Mouse (Mus musculus) kidney, embryonic 16.5 days (tissue): ENCODE data around the gene C1qb. TPM values are rescaled to one million over a fixed set of nuclear protein-coding genes. Genes with fewer than 3 reads are reported as not detected.

Source experiments
- ATAC-seq: fragments of 200-750 bp; cut with Nextera tagmentation; 2 replicates; pipeline ENCODE4 v1.8.0; 2017; ENCODE audit warnings: moderate TSS enrichment; ENCODE audit not compliant: low FRiP score, low TSS enrichment
- H3K27ac ChIP-seq: fragments of 300-500 bp; sonication (generic); 2 replicates; pipeline ENCODE4 v1.5.1; 2014; ENCODE audit warnings: low read length
- H3K27me3 ChIP-seq: fragments of 300-500 bp; sonication (generic); 2 replicates; pipeline ENCODE4 v1.6.1; 2014; ENCODE audit warnings: low read length, control low read depth, mixed read lengths; ENCODE audit not compliant: insufficient read depth
- H3K36me3 ChIP-seq: fragments of 300-500 bp; sonication (generic); 2 replicates; pipeline ENCODE4 v1.6.1; 2014; ENCODE audit warnings: low read length, control low read depth, mixed read lengths; ENCODE audit not compliant: insufficient read depth
- H3K4me1 ChIP-seq: fragments of 300-500 bp; sonication (generic); 2 replicates; pipeline ENCODE4 v1.6.1; 2014; ENCODE audit warnings: low read length, control low read depth, mixed read lengths; ENCODE audit not compliant: insufficient read depth
- H3K4me2 ChIP-seq: fragments of 300-500 bp; sonication (generic); replicated peaks from 2 replicates; pipeline ENCODE4 v1.6.1; 2014; ENCODE audit warnings: low read depth, low read length
- H3K4me3 ChIP-seq: fragments of 300-500 bp; sonication (generic); 2 replicates; pipeline ENCODE4 v1.5.1; 2014; ENCODE audit warnings: mild to moderate bottlenecking, low read length
- H3K9ac ChIP-seq: fragments of 300-500 bp; sonication (generic); replicated peaks from 2 replicates; pipeline ENCODE4 v1.6.1; 2014; ENCODE audit warnings: low read length
- H3K9me3 ChIP-seq: fragments of 300-500 bp; sonication (generic); 2 replicates; pipeline ENCODE4 v1.6.1; 2016; ENCODE audit warnings: low read length, control low read depth
- WGBS: fragments of 180-500 bp; shearing (Covaris S2); extraction: QIAGEN DNeasy Blood & Tissue Kit; methylation state at CpG from one replicate; pipeline ENCODE4 v1.1.7; 2014; 5-methylcytosine and 5-hydroxymethylcytosine counted together
- polyA plus RNA-seq: library from polyadenylated mRNA; unstranded; fragments of >200 nt; fragmentation: Nextera tagmentation; extraction: Ambion mirVana; gene quantifications from 2 replicates; pipeline ENCODE4 v1.2.1, GENCODE M21; 2015

The C1qb gene
- polyA plus RNA-seq, 1 experiment from 2014 or later = 40.1 TPM

- Histone ChIP-seq H3K4me3 (no peak overlapping the region), H3K9ac (no peak overlapping the region), H3K4me1 (peaks cover 9% of the 10 kb centered on the region; the same call in 1 of the 2 replicates), H3K27me3 (no peaks in the 10 kb centered on the region; the same call in 1 of the 2 replicates), H3K9me3 (no peaks in the 10 kb centered on the region), H3K27ac (no peak overlapping the region), H3K36me3 (no peaks in the 10 kb centered on the region), H3K4me2 (no peak overlapping the region)
- WGBS = 14% methylated on average over 17 of the region's 17 CpGs
- ATAC-seq = no peak
Measured at GRCm38 (mm10) chr4:136861806-136862205, 24.2 kb downstream of the C1qb start.

GRCm38 (mm10) chr4:136860022-136860421, 26.0 kb downstream of the C1qb start:
- ATAC-seq = no peak

GRCm38 (mm10) chr4:136855081-136855480, 30.9 kb downstream of the C1qb start:
- no peak overlapping the region for H3K4me2 ChIP-seq
- H3K9ac ChIP-seq = no peak overlapping the region
- H3K27me3 ChIP-seq = no peaks in the 10 kb centered on the region
- H3K36me3 ChIP-seq = no peaks in the 10 kb centered on the region
- WGBS = 39% methylated on average over 6 of the region's 6 CpGs
- H3K4me1 ChIP-seq = no peaks in the 10 kb centered on the region
- H3K4me3 ChIP-seq = no peak overlapping the region
- no peaks in the 10 kb centered on the region for H3K9me3 ChIP-seq
- no peak for ATAC-seq
- no peak overlapping the region for H3K27ac ChIP-seq

More at GRCm38 (mm10) chr4:136860022-136860421, 26.0 kb downstream of the C1qb start:
- Histone ChIP-seq H3K27ac (no peak overlapping the region), H3K4me1 (peaks cover 6% of the 10 kb centered on the region; the same call in 1 of the 2 replicates), H3K9me3 (no peaks in the 10 kb centered on the region), H3K9ac (no peak overlapping the region), H3K27me3 (no peaks in the 10 kb centered on the region; the same call in 1 of the 2 replicates), H3K4me2 (no peak overlapping the region), H3K36me3 (no peaks in the 10 kb centered on the region), H3K4me3 (no peak overlapping the region)
- WGBS = 84% methylated on average over 7 of the region's 7 CpGs

- H3K4me3 ChIP-seq = no peak overlapping the region
- no peaks in the 10 kb centered on the region for H3K27me3 ChIP-seq
- ATAC-seq = no peak
- no peak overlapping the region for H3K27ac ChIP-seq
- 0 out of 2 replicates have a peak overlapping the region, but pooled peaks have one; percentile 16 for H3K9ac ChIP-seq
- no peaks in the 10 kb centered on the region for H3K36me3 ChIP-seq
- WGBS = 49% methylated on average over 12 of the region's 12 CpGs
- H3K4me1 ChIP-seq = no peaks in the 10 kb centered on the region
- H3K4me2 ChIP-seq = no peak overlapping the region
- H3K9me3 ChIP-seq = no peaks in the 10 kb centered on the region
Measured at GRCm38 (mm10) chr4:136852989-136853388, 33.0 kb downstream of the C1qb start.

GRCm38 (mm10) chr4:136852119-136852518, 33.9 kb downstream of the C1qb start:
- Histone ChIP-seq H3K9me3 (no peaks in the 10 kb centered on the region), H3K9ac (no peak overlapping the region), H3K4me2 (no peak overlapping the region), H3K36me3 (no peaks in the 10 kb centered on the region), H3K4me3 (no peak overlapping the region), H3K4me1 (no peaks in the 10 kb centered on the region), H3K27ac (no peak overlapping the region), H3K27me3 (no peaks in the 10 kb centered on the region)
- ATAC-seq = no peak
- 59% methylated on average over 5 of the region's 5 CpGs for WGBS

- Histone ChIP-seq H3K36me3 (no peaks in the 10 kb centered on the region), H3K9me3 (no peaks in the 10 kb centered on the region), H3K4me1 (no peaks in the 10 kb centered on the region), H3K4me2 (no peak overlapping the region), H3K27me3 (no peaks in the 10 kb centered on the region), H3K27ac (no peak overlapping the region), H3K4me3 (no peak overlapping the region), H3K9ac (no peak overlapping the region)
- 56% methylated on average over 4 of the region's 4 CpGs for WGBS
- ATAC-seq = no peak
Measured at GRCm38 (mm10) chr4:136848565-136848964, 37.4 kb downstream of the C1qb start.

GRCm38 (mm10) chr4:136847166-136847565, 38.8 kb downstream of the C1qb start:
- Histone ChIP-seq H3K9me3 (no peaks in the 10 kb centered on the region), H3K4me1 (no peaks in the 10 kb centered on the region), H3K27me3 (no peaks in the 10 kb centered on the region), H3K27ac (no peak overlapping the region), H3K36me3 (no peaks in the 10 kb centered on the region), H3K4me3 (no peak overlapping the region), H3K9ac (no peak overlapping the region), H3K4me2 (no peak overlapping the region)
- 78% methylated on average over 6 of the region's 6 CpGs for WGBS
- ATAC-seq = no peak

- ATAC-seq = no peak
- peaks cover 7% of the 10 kb centered on the region; the same call in 1 of the 2 replicates for H3K27me3 ChIP-seq
Measured at GRCm38 (mm10) chr4:136842802-136843201, 43.2 kb downstream of the C1qb start.

GRCm38 (mm10) chr4:136842033-136842432, 44.0 kb downstream of the C1qb start:
- H3K27ac ChIP-seq = no peak overlapping the region
- no peak overlapping the region for H3K9ac ChIP-seq
- H3K4me1 ChIP-seq = peaks cover 10% of the 10 kb centered on the region
- no peak for ATAC-seq
- no peaks in the 10 kb centered on the region for H3K36me3 ChIP-seq
- peaks cover 11% of the 10 kb centered on the region; the same call in 1 of the 2 replicates for H3K27me3 ChIP-seq
- no peaks in the 10 kb centered on the region for H3K9me3 ChIP-seq
- H3K4me3 ChIP-seq = no peak overlapping the region
- H3K4me2 ChIP-seq = no peak overlapping the region
- 48% methylated on average over 4 of the region's 4 CpGs for WGBS

More at GRCm38 (mm10) chr4:136842802-136843201, 43.2 kb downstream of the C1qb start:
- no peaks in the 10 kb centered on the region for H3K36me3 ChIP-seq
- H3K4me2 ChIP-seq = no peak overlapping the region
- 55% methylated on average over 10 of the region's 10 CpGs for WGBS
- H3K9ac ChIP-seq = no peak overlapping the region
- peaks cover 9% of the 10 kb centered on the region for H3K4me1 ChIP-seq
- no peaks in the 10 kb centered on the region for H3K9me3 ChIP-seq
- no peak overlapping the region for H3K27ac ChIP-seq
- H3K4me3 ChIP-seq = no peak overlapping the region

- Histone ChIP-seq H3K4me2 (no peak overlapping the region), H3K27me3 (peaks cover 11% of the 10 kb centered on the region; the same call in 1 of the 2 replicates), H3K4me1 (peaks cover 18% of the 10 kb centered on the region), H3K27ac (no peak overlapping the region), H3K4me3 (no peak overlapping the region), H3K9ac (no peak overlapping the region), H3K9me3 (no peaks in the 10 kb centered on the region), H3K36me3 (no peaks in the 10 kb centered on the region)
- WGBS = 9% methylated on average over 5 of the region's 5 CpGs
- peak; percentile 64; the same call in 1 of the 2 replicates for ATAC-seq
Measured at GRCm38 (mm10) chr4:136841056-136841455, 44.9 kb downstream of the C1qb start.
